Mouse (Mus musculus): ENCODE measurements at regions not wholly inside any gene's neighbourhood (a gene's known extent, or its start where the extent isn't known, plus 50 kb on each side); places are given as distances from the start of the nearest gene placed in this dataset.

GRCm38 (mm10) chr1:14097567-14098228 is 1995.4 kb downstream of the 4930444P10Rik start:
- H3K36me3 ChIP-seq (ENCODE audit: control insufficient read depth, insufficient read depth, low read length): no peaks in the 10 kb centered on the region
- no peak for DNase-seq (ENCODE audit: low spot score)
- ATAC-seq (ENCODE audit: low FRiP score, low read depth): no peak
- no peak overlapping the region for H3K4me3 ChIP-seq (replicated peaks; ENCODE audit: low read length)
- TF ChIP-seq POLR2A (IDR thresholded peaks at IDR 0.05; ENCODE audit: borderline replicate concordance, extremely low read depth, insufficient read depth, insufficient read length): no peak
- no peaks in the 10 kb centered on the region for H3K4me1 ChIP-seq (ENCODE audit: control insufficient read depth, insufficient read depth, low read length)
- H3K4me2 ChIP-seq (replicated peaks; ENCODE audit: low read depth, low read length, severe bottlenecking): no peak overlapping the region
- no peaks in the 10 kb centered on the region for H3K9me3 ChIP-seq (ENCODE audit: control insufficient read depth, low read length)
- no peaks in the 10 kb centered on the region for H3K27me3 ChIP-seq (ENCODE audit: control insufficient read depth, insufficient read depth, low read length)
- H3K9ac ChIP-seq (ENCODE audit: low read depth, low read length, severe bottlenecking): no peak overlapping the region
- WGBS: 19% methylated on average over 5 of the region's 5 CpGs
- H3K27ac ChIP-seq (replicated peaks; ENCODE audit: low read depth, low read length): no peak overlapping the region

GRCm38 (mm10) chr1:14064856-14065255 is 2028.3 kb downstream of the 4930444P10Rik start:
- DNase-seq (ENCODE audit: low spot score) (no peak), ATAC-seq (ENCODE audit: low FRiP score, low read depth) (no peak)
- Histone ChIP-seq H3K9ac (ENCODE audit: low read depth, low read length, severe bottlenecking) (no peak overlapping the region), H3K27ac (replicated peaks; ENCODE audit: low read depth, low read length) (no peak overlapping the region), H3K4me3 (replicated peaks; ENCODE audit: low read length) (no peak overlapping the region), H3K4me2 (replicated peaks; ENCODE audit: low read depth, low read length, severe bottlenecking) (no peak overlapping the region), H3K27me3 (ENCODE audit: control insufficient read depth, insufficient read depth, low read length) (no peaks in the 10 kb centered on the region), H3K4me1 (ENCODE audit: control insufficient read depth, insufficient read depth, low read length) (no peaks in the 10 kb centered on the region), H3K36me3 (ENCODE audit: control insufficient read depth, insufficient read depth, low read length) (no peaks in the 10 kb centered on the region), H3K9me3 (ENCODE audit: control insufficient read depth, low read length) (no peaks in the 10 kb centered on the region)
- WGBS: 89% methylated on average over 3 of the region's 3 CpGs
- no peak for TF ChIP-seq POLR2A (IDR thresholded peaks at IDR 0.05; ENCODE audit: borderline replicate concordance, extremely low read depth, insufficient read depth, insufficient read length)

- H3K4me1 ChIP-seq (ENCODE audit: control insufficient read depth, insufficient read depth, low read length): no peaks in the 10 kb centered on the region
Measured at GRCm38 (mm10) chr1:14036163-14036562, 2057.0 kb downstream of the 4930444P10Rik start.

GRCm38 (mm10) chr1:14011484-14011883 is 2081.6 kb downstream of the 4930444P10Rik start:
- no peak overlapping the region for H3K4me2 ChIP-seq (replicated peaks; ENCODE audit: low read depth, low read length, severe bottlenecking)
- peak; percentile 70 for ATAC-seq (ENCODE audit: low FRiP score, low read depth)
- H3K27me3 ChIP-seq (ENCODE audit: control insufficient read depth, insufficient read depth, low read length): no peaks in the 10 kb centered on the region
- 59% methylated on average over 9 of the region's 9 CpGs for WGBS
- H3K9ac ChIP-seq (ENCODE audit: low read depth, low read length, severe bottlenecking): no peak overlapping the region
- H3K4me3 ChIP-seq (replicated peaks; ENCODE audit: low read length): no peak overlapping the region
- no peaks in the 10 kb centered on the region for H3K4me1 ChIP-seq (ENCODE audit: control insufficient read depth, insufficient read depth, low read length)
- H3K27ac ChIP-seq (replicated peaks; ENCODE audit: low read depth, low read length): no peak overlapping the region
- peak; percentile 75 for DNase-seq (ENCODE audit: low spot score)
- TF ChIP-seq POLR2A (IDR thresholded peaks at IDR 0.05; ENCODE audit: borderline replicate concordance, extremely low read depth, insufficient read depth, insufficient read length): no peak
- no peaks in the 10 kb centered on the region for H3K9me3 ChIP-seq (ENCODE audit: control insufficient read depth, low read length)
- H3K36me3 ChIP-seq (ENCODE audit: control insufficient read depth, insufficient read depth, low read length): no peaks in the 10 kb centered on the region

More at GRCm38 (mm10) chr1:14036163-14036562, 2057.0 kb downstream of the 4930444P10Rik start:
- ATAC-seq (ENCODE audit: low FRiP score, low read depth) (no peak), DNase-seq (ENCODE audit: low spot score) (no peak)
- Histone ChIP-seq H3K36me3 (ENCODE audit: control insufficient read depth, insufficient read depth, low read length) (no peaks in the 10 kb centered on the region), H3K9me3 (ENCODE audit: control insufficient read depth, low read length) (no peaks in the 10 kb centered on the region), H3K4me3 (replicated peaks; ENCODE audit: low read length) (no peak overlapping the region), H3K27ac (replicated peaks; ENCODE audit: low read depth, low read length) (no peak overlapping the region), H3K9ac (ENCODE audit: low read depth, low read length, severe bottlenecking) (no peak overlapping the region), H3K4me2 (replicated peaks; ENCODE audit: low read depth, low read length, severe bottlenecking) (no peak overlapping the region), H3K27me3 (ENCODE audit: control insufficient read depth, insufficient read depth, low read length) (no peaks in the 10 kb centered on the region)
- WGBS: 43% methylated on average over 2 of the region's 2 CpGs
- TF ChIP-seq POLR2A (IDR thresholded peaks at IDR 0.05; ENCODE audit: borderline replicate concordance, extremely low read depth, insufficient read depth, insufficient read length): no peak

- no peak for DNase-seq (ENCODE audit: low spot score)
- no peak overlapping the region for H3K4me2 ChIP-seq (replicated peaks; ENCODE audit: low read depth, low read length, severe bottlenecking)
- no peak overlapping the region for H3K9ac ChIP-seq (ENCODE audit: low read depth, low read length, severe bottlenecking)
- WGBS: 73% methylated on average over 3 of the region's 3 CpGs
- TF ChIP-seq POLR2A (IDR thresholded peaks at IDR 0.05; ENCODE audit: borderline replicate concordance, extremely low read depth, insufficient read depth, insufficient read length): no peak
- no peaks in the 10 kb centered on the region for H3K4me1 ChIP-seq (ENCODE audit: control insufficient read depth, insufficient read depth, low read length)
- H3K4me3 ChIP-seq (replicated peaks; ENCODE audit: low read length): no peak overlapping the region
- no peaks in the 10 kb centered on the region for H3K27me3 ChIP-seq (ENCODE audit: control insufficient read depth, insufficient read depth, low read length)
- no peak overlapping the region for H3K27ac ChIP-seq (replicated peaks; ENCODE audit: low read depth, low read length)
- H3K9me3 ChIP-seq (ENCODE audit: control insufficient read depth, low read length): no peaks in the 10 kb centered on the region
- ATAC-seq (ENCODE audit: low FRiP score, low read depth): no peak
- no peaks in the 10 kb centered on the region for H3K36me3 ChIP-seq (ENCODE audit: control insufficient read depth, insufficient read depth, low read length)
Measured at GRCm38 (mm10) chr1:14010789-14011188, 2082.3 kb downstream of the 4930444P10Rik start.

Data from limb, embryonic 14.5 days (tissue).